Mouse (Mus musculus) effector memory CD4-positive, alpha-beta T cell, adult 7 months (primary cell): ENCODE measurements around the gene Otp. TPM values are rescaled to one million over a fixed set of nuclear protein-coding genes. Genes with fewer than 3 reads are reported as not detected.

Experiments
- polyA plus RNA-seq: library from polyadenylated mRNA; unstranded; fragments of 100-300 nt; shearing (Covaris generic); gene quantifications from one replicate; pipeline ENCODE4 v1.2.1, GENCODE M21; 2017

Gene Otp
- not detected for polyA plus RNA-seq

DNA sequence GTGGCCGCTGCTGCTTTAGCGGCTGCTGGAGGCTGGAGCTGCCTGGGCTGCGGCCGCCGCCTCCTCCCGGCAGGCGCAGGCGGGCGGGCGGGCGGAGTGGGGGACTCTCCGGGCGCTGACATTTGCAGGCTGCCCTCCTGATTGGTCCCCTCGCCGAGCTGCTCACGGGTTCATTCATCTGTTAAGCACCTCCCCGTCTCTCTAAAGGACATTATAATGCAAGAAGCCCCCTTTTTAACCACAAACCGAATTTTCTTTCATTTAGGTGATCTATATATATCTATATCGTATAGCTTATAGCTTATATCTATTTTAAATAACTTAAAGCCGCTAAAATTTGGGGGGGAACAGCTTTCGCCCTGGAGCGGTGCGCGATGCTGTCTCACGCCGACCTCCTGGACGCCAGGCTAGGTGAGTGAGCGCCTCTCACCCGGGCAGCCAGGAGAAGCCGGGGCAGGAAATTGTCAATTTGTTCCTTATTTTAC is at the start of gene Otp:
Gene Otp, plus strand, starts transcription at position 207 of the 485 bp plus-strand sequence.

Other genes starting within 250 kb of the Otp start
- 128 TPM for gene Tbca, start 86.7 kb upstream of the Otp start, polyA plus RNA-seq
- gene Wdr41, start 100.7 kb downstream of the Otp start, polyA plus RNA-seq, result 11.0 TPM